Mouse (Mus musculus) heart, embryonic 11.5 days (tissue): ENCODE measurements around the gene Chd1l. TPM values are rescaled to one million over a fixed set of nuclear protein-coding genes. Genes with fewer than 3 reads are reported as not detected.

Source experiments
- ATAC-seq: fragments of 200-750 bp; cut with Nextera tagmentation; replicated peaks from 2 replicates; pipeline ENCODE4 v1.8.0; 2017; ENCODE audit warnings: moderate library complexity; ENCODE audit not compliant: insufficient number of reproducible peaks, low FRiP score, low TSS enrichment
- H3K27ac ChIP-seq: fragments of 300-500 bp; sonication (generic); 2 replicates; pipeline ENCODE4 v1.5.1; 2014; ENCODE audit warnings: mild to moderate bottlenecking, low read depth, low read length
- H3K27me3 ChIP-seq: fragments of 300-500 bp; sonication (generic); 2 replicates; pipeline ENCODE4 v1.6.1; 2014; ENCODE audit warnings: mild to moderate bottlenecking, low read length, mixed read lengths; ENCODE audit not compliant: control insufficient read depth, insufficient read depth
- H3K36me3 ChIP-seq: fragments of 300-500 bp; sonication (generic); 2 replicates; pipeline ENCODE4 v1.6.1; 2014; ENCODE audit warnings: mild to moderate bottlenecking, low read length, moderate library complexity, mixed read lengths; ENCODE audit not compliant: control insufficient read depth, insufficient read depth
- H3K4me1 ChIP-seq: fragments of 300-500 bp; sonication (generic); 2 replicates; pipeline ENCODE4 v1.6.1; 2014; ENCODE audit warnings: low read length; ENCODE audit not compliant: control insufficient read depth, insufficient read depth
- H3K4me2 ChIP-seq: fragments of 300-500 bp; sonication (generic); 2 replicates; pipeline ENCODE4 v1.6.1; 2014; ENCODE audit warnings: mild to moderate bottlenecking, moderate library complexity
- H3K4me3 ChIP-seq: fragments of 300-500 bp; sonication (generic); 2 replicates; pipeline ENCODE4 v1.5.1; 2014; ENCODE audit warnings: low read depth, low read length
- H3K9ac ChIP-seq: fragments of 300-500 bp; sonication (generic); 2 replicates; pipeline ENCODE4 v1.6.1; 2014; ENCODE audit warnings: mild to moderate bottlenecking, low read depth, low read length, moderate library complexity
- H3K9me3 ChIP-seq: fragments of 300-500 bp; sonication (generic); replicated peaks from 2 replicates; pipeline ENCODE4 v1.6.1; 2016; ENCODE audit warnings: low read length; ENCODE audit not compliant: control insufficient read depth
- WGBS: fragments of 180-500 bp; shearing (Covaris S2); extraction: QIAGEN DNeasy Blood & Tissue Kit; methylation state at CpG from one replicate; pipeline ENCODE4 v1.1.7; 2014; ENCODE audit not compliant: insufficient replicate concordance; 5-methylcytosine and 5-hydroxymethylcytosine counted together
- polyA plus RNA-seq: library from polyadenylated mRNA; unstranded; fragments of >200 nt; fragmentation: Nextera tagmentation; extraction: Ambion mirVana; gene quantifications from 2 replicates; pipeline ENCODE4 v1.2.1, GENCODE M21; 2014

Chd1l gene
- polyA plus RNA-seq, 1 experiment from 2014 or later: 14.5 TPM

DNA sequence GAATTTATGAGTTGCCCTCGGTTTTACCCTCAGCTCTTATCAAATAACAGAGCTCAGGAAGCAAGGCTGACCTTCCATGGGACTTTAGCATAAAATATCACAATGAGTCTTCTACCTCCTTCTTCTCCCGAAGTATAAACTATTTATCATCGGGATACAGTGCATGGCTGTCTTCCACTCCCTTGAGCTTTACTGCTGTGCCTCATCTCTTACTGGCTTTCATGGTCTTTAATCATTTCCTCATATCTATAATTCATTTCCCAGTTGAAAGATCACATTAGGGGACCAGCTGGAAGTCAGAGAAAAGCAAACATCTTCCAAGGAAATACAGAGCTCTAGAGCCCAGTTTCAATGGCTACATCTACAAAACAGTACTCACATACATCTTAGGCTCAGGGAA is 39.0 kb upstream of the Chd1l start:
- H3K4me3 ChIP-seq: no peak overlapping the region
- H3K27me3 ChIP-seq: no peaks in the 10 kb centered on the region
- no peaks in the 10 kb centered on the region for H3K9me3 ChIP-seq
- peaks cover 2% of the 10 kb centered on the region; the same call in 1 of the 2 replicates for H3K4me1 ChIP-seq
- no peak for ATAC-seq
- H3K36me3 ChIP-seq: 0 out of 2 replicates have a peak, but pooled peaks cover 3% of the 10 kb centered on the region
- no peak overlapping the region for H3K9ac ChIP-seq
- no peak overlapping the region for H3K27ac ChIP-seq
- 68% methylated on average over 3 of the region's 3 CpGs for WGBS
- H3K4me2 ChIP-seq: no peak overlapping the region

DNA sequence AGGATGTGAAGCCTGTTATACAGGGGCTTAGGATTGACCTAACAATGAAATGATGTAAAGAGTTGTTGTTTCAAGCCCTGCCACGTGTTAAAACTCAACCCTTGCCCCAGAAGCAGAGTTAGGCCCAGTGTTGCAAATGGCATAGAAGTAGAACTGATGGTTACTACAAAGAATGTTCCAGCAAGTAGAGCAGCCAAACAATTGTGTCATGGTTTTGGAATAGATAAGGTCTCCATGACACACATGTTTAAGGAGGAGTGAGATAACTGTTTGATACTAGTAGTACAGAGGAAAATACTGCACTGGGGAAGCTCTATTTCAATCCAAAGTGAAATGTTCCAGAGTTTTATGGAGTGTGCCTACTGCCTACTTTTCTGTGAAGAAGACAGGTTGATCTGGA is 38.5 kb upstream of the Chd1l start:
- Histone ChIP-seq H3K9ac (no peak overlapping the region), H3K4me2 (no peak overlapping the region), H3K4me1 (peaks cover 2% of the 10 kb centered on the region; the same call in 1 of the 2 replicates), H3K27ac (no peak overlapping the region), H3K36me3 (0 out of 2 replicates have a peak, but pooled peaks cover 3% of the 10 kb centered on the region), H3K27me3 (no peaks in the 10 kb centered on the region), H3K4me3 (no peak overlapping the region), H3K9me3 (no peaks in the 10 kb centered on the region)
- no peak for ATAC-seq
- WGBS: 35% methylated on average over 1 of the region's 1 CpGs

GRCm38 (mm10) chr3:97642001-97642400 is 32.0 kb upstream of the Chd1l start:
- WGBS: 76% methylated on average over 9 of the region's 9 CpGs
- Histone ChIP-seq H3K4me2 (no peak overlapping the region), H3K27me3 (no peaks in the 10 kb centered on the region), H3K9me3 (no peaks in the 10 kb centered on the region), H3K4me1 (no peaks in the 10 kb centered on the region), H3K27ac (no peak overlapping the region), H3K9ac (no peak overlapping the region), H3K4me3 (no peak overlapping the region), H3K36me3 (0 out of 2 replicates have a peak, but pooled peaks cover 3% of the 10 kb centered on the region)
- ATAC-seq: no peak

DNA sequence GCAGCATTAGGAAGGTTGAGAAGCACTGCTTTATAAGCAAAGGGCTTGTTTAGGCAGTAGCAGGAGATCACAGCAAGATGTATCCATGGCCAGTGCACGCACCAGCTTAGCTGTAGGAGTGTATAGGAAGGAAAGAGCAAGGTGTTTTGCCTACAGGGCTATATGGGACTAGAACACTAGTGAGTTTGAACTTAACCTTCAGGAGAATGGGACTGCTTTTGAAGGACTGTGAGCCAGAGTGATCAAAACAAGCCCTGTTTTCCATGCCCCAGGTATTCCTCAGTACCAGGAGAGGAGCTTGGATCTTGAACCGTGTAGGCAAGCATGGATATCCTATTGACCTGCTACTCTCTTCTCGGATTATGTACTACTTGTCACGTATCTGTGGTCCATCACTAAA is 31.4 kb upstream of the Chd1l start:
- Histone ChIP-seq H3K4me1 (no peaks in the 10 kb centered on the region), H3K27ac (no peak overlapping the region), H3K36me3 (0 out of 2 replicates have a peak, but pooled peaks cover 3% of the 10 kb centered on the region), H3K4me3 (no peak overlapping the region), H3K9me3 (no peaks in the 10 kb centered on the region), H3K27me3 (no peaks in the 10 kb centered on the region), H3K4me2 (no peak overlapping the region), H3K9ac (no peak overlapping the region)
- 87% methylated on average over 4 of the region's 4 CpGs for WGBS
- ATAC-seq: no peak

DNA sequence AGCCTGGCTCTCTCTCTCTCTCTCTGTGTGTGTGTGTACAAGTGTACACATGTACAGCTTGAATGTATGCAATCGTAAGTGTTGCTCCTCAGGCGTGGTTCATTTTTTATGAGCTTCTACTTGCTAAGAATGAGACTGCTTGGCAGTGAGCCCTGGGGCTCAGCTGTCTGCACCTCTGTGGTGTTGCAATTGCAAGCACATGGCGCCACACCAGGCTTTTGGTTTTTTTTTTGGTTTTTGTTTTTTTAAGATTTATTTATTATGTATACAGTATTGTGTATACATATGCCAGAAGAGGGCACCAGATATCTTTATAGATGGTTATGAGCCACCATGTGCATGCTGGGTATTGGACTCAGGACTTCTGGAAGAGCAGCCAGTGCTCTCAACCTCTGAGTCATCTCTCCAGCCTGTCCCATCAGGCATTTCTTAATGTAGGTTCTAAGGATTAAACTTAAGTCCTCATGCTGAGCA is 24.3 kb upstream of the Chd1l start:
- Histone ChIP-seq H3K27ac (no peak overlapping the region), H3K4me3 (no peak overlapping the region), H3K36me3 (no peaks in the 10 kb centered on the region), H3K27me3 (no peaks in the 10 kb centered on the region), H3K4me2 (no peak overlapping the region), H3K9ac (no peak overlapping the region), H3K9me3 (no peaks in the 10 kb centered on the region), H3K4me1 (no peaks in the 10 kb centered on the region)
- WGBS: 67% methylated on average over 3 of the region's 3 CpGs
- ATAC-seq: no peak

DNA sequence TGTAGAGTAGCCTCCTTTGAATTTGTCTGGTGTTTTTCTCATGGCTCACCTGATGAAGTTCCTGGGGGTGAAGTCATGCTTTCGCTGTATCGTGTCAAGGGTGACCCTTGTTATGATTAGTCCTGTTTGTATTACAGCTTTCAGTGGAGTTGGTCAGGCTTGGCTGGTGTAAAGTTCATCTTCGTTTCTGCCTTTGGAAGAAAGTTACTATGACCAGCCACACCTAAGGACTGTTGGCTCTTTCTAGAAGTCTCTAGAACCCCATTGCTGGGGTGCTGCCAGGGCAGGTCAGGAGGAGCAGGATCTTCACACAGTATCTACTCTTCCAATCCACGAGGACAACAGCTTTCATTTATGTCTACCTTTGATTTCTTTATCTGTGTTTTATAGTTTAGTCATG is 23.5 kb upstream of the Chd1l start:
- no peaks in the 10 kb centered on the region for H3K4me1 ChIP-seq
- H3K9me3 ChIP-seq: no peaks in the 10 kb centered on the region
- H3K4me2 ChIP-seq: no peak overlapping the region
- H3K27me3 ChIP-seq: no peaks in the 10 kb centered on the region
- no peak for ATAC-seq
- no peak overlapping the region for H3K4me3 ChIP-seq
- WGBS: 71% methylated on average over 4 of the region's 4 CpGs
- H3K9ac ChIP-seq: no peak overlapping the region
- H3K36me3 ChIP-seq: no peaks in the 10 kb centered on the region
- no peak overlapping the region for H3K27ac ChIP-seq

GRCm38 (mm10) chr3:97631258-97631860 is 21.4 kb upstream of the Chd1l start:
- Histone ChIP-seq H3K27me3 (no peaks in the 10 kb centered on the region), H3K4me3 (no peak overlapping the region), H3K9me3 (no peaks in the 10 kb centered on the region), H3K9ac (no peak overlapping the region), H3K4me2 (no peak overlapping the region), H3K27ac (no peak overlapping the region), H3K36me3 (no peaks in the 10 kb centered on the region), H3K4me1 (no peaks in the 10 kb centered on the region)
- ATAC-seq: no peak
- WGBS: 80% methylated on average over 8 of the region's 8 CpGs

DNA sequence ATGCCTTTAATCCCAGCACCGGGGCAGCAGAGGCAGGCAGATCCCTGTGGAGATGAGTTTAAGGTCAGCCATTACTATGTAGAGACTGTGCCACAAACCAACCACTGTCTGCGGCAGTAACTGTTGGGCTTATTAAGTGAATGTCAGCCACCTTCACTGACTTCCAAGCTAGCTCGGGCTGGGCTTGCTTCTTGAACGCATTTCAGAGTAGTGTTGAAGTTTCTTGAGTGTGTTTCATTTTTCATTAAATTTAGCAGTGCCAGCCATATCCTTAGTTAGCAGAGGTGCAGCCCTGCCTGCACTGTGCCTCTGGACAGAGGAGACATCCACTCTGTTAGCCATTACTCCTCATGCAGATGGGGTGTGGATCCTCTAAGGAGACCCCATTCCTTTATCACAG is 20.7 kb upstream of the Chd1l start:
- Histone ChIP-seq H3K4me1 (no peaks in the 10 kb centered on the region), H3K27me3 (no peaks in the 10 kb centered on the region), H3K4me3 (no peak overlapping the region), H3K4me2 (no peak overlapping the region), H3K36me3 (no peaks in the 10 kb centered on the region), H3K9me3 (no peaks in the 10 kb centered on the region), H3K9ac (no peak overlapping the region), H3K27ac (no peak overlapping the region)
- no peak for ATAC-seq
- 85% methylated on average over 4 of the region's 4 CpGs for WGBS

GRCm38 (mm10) chr3:97629941-97630340 is 19.9 kb upstream of the Chd1l start:
- Histone ChIP-seq H3K4me1 (no peaks in the 10 kb centered on the region), H3K27me3 (no peaks in the 10 kb centered on the region), H3K36me3 (no peaks in the 10 kb centered on the region), H3K9me3 (no peaks in the 10 kb centered on the region), H3K27ac (no peak overlapping the region), H3K9ac (no peak overlapping the region), H3K4me3 (no peak overlapping the region), H3K4me2 (no peak overlapping the region)
- no peak for ATAC-seq
- WGBS: 80% methylated on average over 4 of the region's 4 CpGs
